Mouse (Mus musculus): ENCODE results near the gene Sgf29.

DNA sequence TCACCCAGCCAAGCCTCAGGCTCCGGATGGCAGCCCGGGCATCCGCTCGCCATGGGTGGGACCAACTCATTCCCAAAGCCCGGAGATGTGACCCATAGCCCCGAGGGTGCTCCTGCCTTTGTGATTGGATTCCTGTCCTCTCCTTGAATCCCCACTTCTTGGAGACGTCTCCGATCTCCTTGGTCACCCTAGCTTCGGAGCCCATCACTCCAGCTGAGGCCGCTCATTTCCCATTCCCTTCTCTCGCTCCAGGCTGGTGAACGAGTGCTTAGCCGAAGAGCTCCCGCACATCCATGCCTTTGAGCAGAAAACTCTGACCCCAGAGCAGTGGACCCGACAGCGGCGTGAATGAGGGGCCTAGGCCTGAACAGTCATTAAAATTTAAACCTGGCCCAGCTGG lies 47.2 kb downstream of the Sgf29 start:
- TF ChIP-seq CTCF (IDR thresholded peaks at IDR 0.05; ENCODE audit: low read depth) = no peak
- TF ChIP-seq EP300 (IDR thresholded peaks at IDR 0.05; ENCODE audit: low read depth) = no peak
